In genomic region chr5:44048568-44049363, GRCm38 (mm10) we compare ENCODE assay signal across 7 mouse cellular contexts. TPM values are rescaled to one million over a fixed set of nuclear protein-coding genes. Genes with fewer than 3 reads are reported as not detected.
A peak's percentile ranks its signal among the peaks of the same experiment; 100 is the strongest.
DNase-seq lines count a peak whose midpoint lies in the region; ATAC-seq and TF ChIP-seq lines count a peak whose summit lies in the region.

No protein-coding gene starts in this region.

- peak; percentile 77 for DNase-seq in adipocyte (ENCODE audit: low spot score)
- DNase-seq in forebrain, postnatal 0 days = peak; percentile 73
- peak; percentile 88 for DNase-seq in midbrain, embryonic 14.5 days

- no peak for TF ChIP-seq POLR2A in ES-Bruce4 (IDR thresholded peaks at IDR 0.05; ENCODE audit: insufficient read depth, low read length)

- no peak overlapping the region for H3K27ac ChIP-seq in kidney, embryonic 16.5 days (ENCODE audit: low read length)
- no peak overlapping the region for H3K27ac ChIP-seq in kidney, embryonic 15.5 days
- no peak overlapping the region for H3K27ac ChIP-seq in ES-Bruce4 (ENCODE audit: insufficient read depth, low read length)
- no peak overlapping the region for H3K27ac ChIP-seq in forebrain, postnatal 0 days (ENCODE audit: low read depth, low read length)
- H3K27ac ChIP-seq in midbrain, embryonic 14.5 days (replicated peaks; ENCODE audit: low read depth, low read length) = no peak overlapping the region

- no peak overlapping the region for H3K9ac ChIP-seq in kidney, embryonic 16.5 days (replicated peaks; ENCODE audit: low read length)
- H3K9ac ChIP-seq in kidney, embryonic 15.5 days = no peak overlapping the region
- H3K9ac ChIP-seq in ES-Bruce4 (ENCODE audit: low read depth, poor library complexity, severe bottlenecking) = no peak overlapping the region
- no peak overlapping the region for H3K9ac ChIP-seq in forebrain, postnatal 0 days
- no peak overlapping the region for H3K9ac ChIP-seq in midbrain, embryonic 14.5 days (replicated peaks; ENCODE audit: low read length)

- no peak overlapping the region for H3K4me2 ChIP-seq in kidney, embryonic 16.5 days (replicated peaks; ENCODE audit: low read depth, low read length)
- H3K4me2 ChIP-seq in kidney, embryonic 15.5 days = no peak overlapping the region
- H3K4me2 ChIP-seq in forebrain, postnatal 0 days (ENCODE audit: low read depth) = no peak overlapping the region
- H3K4me2 ChIP-seq in midbrain, embryonic 14.5 days (ENCODE audit: low read length) = no peak overlapping the region

- 0 out of 2 replicates have a peak, but pooled peaks cover 5% of the 10 kb centered on the region for H3K4me1 ChIP-seq in kidney, embryonic 16.5 days (ENCODE audit: insufficient read depth, low read length)
- H3K4me1 ChIP-seq in kidney, embryonic 15.5 days = peaks cover 12% of the 10 kb centered on the region; the same call in 1 of the 2 replicates
- H3K4me1 ChIP-seq in ES-Bruce4 (ENCODE audit: control insufficient read depth, insufficient read depth, low read length) = no peaks in the 10 kb centered on the region
- no peaks in the 10 kb centered on the region for H3K4me1 ChIP-seq in forebrain, postnatal 0 days (ENCODE audit: insufficient read depth)
- H3K4me1 ChIP-seq in midbrain, embryonic 14.5 days (ENCODE audit: control insufficient read depth, insufficient read depth, low read length) = no peaks in the 10 kb centered on the region

- peaks cover 6% of the 10 kb centered on the region; the same call in 1 of the 2 replicates for H3K36me3 ChIP-seq in kidney, embryonic 16.5 days (ENCODE audit: insufficient read depth, low read length)
- peaks cover 12% of the 10 kb centered on the region; the same call in 1 of the 2 replicates for H3K36me3 ChIP-seq in kidney, embryonic 15.5 days
- H3K36me3 ChIP-seq in ES-Bruce4 (ENCODE audit: control insufficient read depth, insufficient read depth, low read length, poor library complexity, severe bottlenecking) = no peaks in the 10 kb centered on the region
- H3K36me3 ChIP-seq in forebrain, postnatal 0 days (ENCODE audit: insufficient read depth) = no peaks in the 10 kb centered on the region
- no peaks in the 10 kb centered on the region for H3K36me3 ChIP-seq in midbrain, embryonic 14.5 days (ENCODE audit: control insufficient read depth, insufficient read depth, low read length)

- TF ChIP-seq EP300 in ES-Bruce4 (IDR thresholded peaks at IDR 0.05; ENCODE audit: insufficient read depth, low read depth, low read length) = no peak

- ATAC-seq in kidney, embryonic 16.5 days (ENCODE audit: low FRiP score, low TSS enrichment) = 0 out of 2 replicates have a peak, but pooled peaks have one; percentile 31
- no peak for ATAC-seq in kidney, embryonic 15.5 days (replicated peaks; ENCODE audit: low FRiP score)
- ATAC-seq in forebrain, postnatal 0 days = peak; percentile 66; the same call in 1 of the 2 replicates
- ATAC-seq in midbrain, embryonic 14.5 days (ENCODE audit: low FRiP score, low TSS enrichment) = peak; percentile 34; the same call in 1 of the 2 replicates
- no peak for ATAC-seq in monocyte, adult 5-6 weeks (replicated peaks; ENCODE audit: insufficient number of reproducible peaks, low FRiP score, low TSS enrichment, poor library complexity, severe bottlenecking)

- H3K9me3 ChIP-seq in kidney, embryonic 16.5 days (ENCODE audit: low read length) = no peaks in the 10 kb centered on the region
- H3K9me3 ChIP-seq in kidney, embryonic 15.5 days (replicated peaks) = no peaks in the 10 kb centered on the region
- no peaks in the 10 kb centered on the region for H3K9me3 ChIP-seq in ES-Bruce4 (replicated peaks; ENCODE audit: control insufficient read depth, insufficient read depth, low read length, poor library complexity, severe bottlenecking)
- no peaks in the 10 kb centered on the region for H3K9me3 ChIP-seq in forebrain, postnatal 0 days (ENCODE audit: low read length)
- H3K9me3 ChIP-seq in midbrain, embryonic 14.5 days (ENCODE audit: control insufficient read depth, low read length) = no peaks in the 10 kb centered on the region

- WGBS in kidney, embryonic 16.5 days = 37% methylated on average over 5 of the region's 5 CpGs
- 37% methylated on average over 5 of the region's 5 CpGs for WGBS in kidney, embryonic 15.5 days
- 37% methylated on average over 5 of the region's 5 CpGs for WGBS in forebrain, postnatal 0 days
- WGBS in midbrain, embryonic 14.5 days = 60% methylated on average over 5 of the region's 5 CpGs

- no peak overlapping the region for H3K4me3 ChIP-seq in kidney, embryonic 16.5 days (ENCODE audit: low read length)
- no peak overlapping the region for H3K4me3 ChIP-seq in kidney, embryonic 15.5 days (replicated peaks)
- no peak overlapping the region for H3K4me3 ChIP-seq in ES-Bruce4 (ENCODE audit: low read depth, low read length)
- no peak overlapping the region for H3K4me3 ChIP-seq in forebrain, postnatal 0 days (ENCODE audit: low read depth, low read length)
- no peak overlapping the region for H3K4me3 ChIP-seq in midbrain, embryonic 14.5 days (replicated peaks; ENCODE audit: low read depth, low read length)

- no peaks in the 10 kb centered on the region for H3K27me3 ChIP-seq in kidney, embryonic 16.5 days (ENCODE audit: insufficient read depth, low read length)
- no peaks in the 10 kb centered on the region for H3K27me3 ChIP-seq in kidney, embryonic 15.5 days
- H3K27me3 ChIP-seq in ES-Bruce4 (ENCODE audit: control insufficient read depth, insufficient read depth, low read length, poor library complexity, severe bottlenecking) = no peaks in the 10 kb centered on the region
- H3K27me3 ChIP-seq in forebrain, postnatal 0 days (ENCODE audit: insufficient read depth, low read length) = no peaks in the 10 kb centered on the region
- H3K27me3 ChIP-seq in midbrain, embryonic 14.5 days (ENCODE audit: control insufficient read depth, insufficient read depth, low read length) = no peaks in the 10 kb centered on the region

- peak; percentile 26 for TF ChIP-seq CTCF in ES-Bruce4 (IDR thresholded peaks at IDR 0.05; ENCODE audit: low read depth, low read length)
- peak; percentile 82 for TF ChIP-seq CTCF in forebrain, postnatal 0 days (IDR thresholded peaks at IDR 0.05; ENCODE audit: low read depth)

RNA-seq across cellular contexts. Expression of gene Prom1, which starts 53.1 kb away (rescaled TPM):
- 96.0 and 97.8 TPM in 2 replicates for polyA plus RNA-seq in kidney, embryonic 16.5 days (2015; fragmentation: Nextera tagmentation; extraction: Ambion mirVana)
- 78.1 and 79.1 TPM in 2 replicates for polyA plus RNA-seq in kidney, embryonic 15.5 days (2015; fragmentation: Nextera tagmentation; extraction: Ambion mirVana)
- 33.6 and 44.5 TPM in 2 replicates for polyA plus RNA-seq in ES-Bruce4 (2011; ENCODE audit: insufficient read depth, insufficient read length, low read depth, missing spikeins)
- 12.5 and 18.1 TPM in 2 replicates for total RNA-seq in forebrain, postnatal 0 days (2014; rRNA removed)
- 14.4 and 15.4 TPM in 2 replicates for polyA plus RNA-seq in forebrain, postnatal 0 days (2015; fragmentation: Nextera tagmentation; extraction: Ambion mirVana)
- polyA plus RNA-seq in midbrain, embryonic 14.5 days (2014; fragmentation: Nextera tagmentation; extraction: Ambion mirVana) = 28.0 and 41.8 TPM in 2 replicates
- total RNA-seq in monocyte, adult 5-6 weeks (2017) = not detected in 3 replicates

Comparison
In these comparisons a context has a peak if more than half of its experiments do, and no peak if none do; other contexts are left out.
1. ATAC-seq: peak in kidney, embryonic 16.5 days (single experiment), forebrain, postnatal 0 days (single experiment) and midbrain, embryonic 14.5 days (single experiment); none in kidney, embryonic 15.5 days (single experiment) and monocyte, adult 5-6 weeks (single experiment).
2. Peak in every context shown above with its lines, with median percentiles within 50 percentile points of each other: DNase-seq.